Mouse (Mus musculus) midbrain, embryonic 14.5 days (tissue): ENCODE results near the gene Coro1a. TPM values are rescaled to one million over a fixed set of nuclear protein-coding genes. Genes with fewer than 3 reads are reported as not detected.

Source experiments
- ATAC-seq: fragments of 200-750 bp; cut with Nextera tagmentation; 2 replicates; pipeline ENCODE4 v1.8.0; 2017; ENCODE audit warnings: moderate number of reproducible peaks, moderate library complexity; ENCODE audit not compliant: low FRiP score, low TSS enrichment
- DNase-seq: peaks from one replicate; pipeline ENCODE4 v3.0.0-alpha.2; 2015
- H3K27ac ChIP-seq: fragments of 300-500 bp; sonication (generic); replicated peaks from 2 replicates; pipeline ENCODE4 v1.5.1; 2014; ENCODE audit warnings: mild to moderate bottlenecking, low read depth, low read length, moderate library complexity
- H3K27me3 ChIP-seq: fragments of 300-500 bp; sonication (generic); 2 replicates; pipeline ENCODE4 v1.6.1; 2014; ENCODE audit warnings: low read length, control low read depth, mixed read lengths; ENCODE audit not compliant: control insufficient read depth, insufficient read depth
- H3K36me3 ChIP-seq: fragments of 300-500 bp; sonication (generic); 2 replicates; pipeline ENCODE4 v1.6.1; 2014; ENCODE audit warnings: low read length, control low read depth; ENCODE audit not compliant: control insufficient read depth, insufficient read depth
- H3K4me1 ChIP-seq: fragments of 300-500 bp; sonication (generic); 2 replicates; pipeline ENCODE4 v1.6.1; 2014; ENCODE audit warnings: mild to moderate bottlenecking, antibody characterized with exemption, low read length, control low read depth; ENCODE audit not compliant: control insufficient read depth, insufficient read depth
- H3K4me2 ChIP-seq: fragments of 300-500 bp; sonication (generic); 2 replicates; pipeline ENCODE4 v1.6.1; 2014; ENCODE audit warnings: mild to moderate bottlenecking, low read length, moderate library complexity
- H3K4me3 ChIP-seq: fragments of 300-500 bp; sonication (generic); replicated peaks from 2 replicates; pipeline ENCODE4 v1.5.1; 2014; ENCODE audit warnings: low read depth, low read length
- H3K9ac ChIP-seq: fragments of 300-500 bp; sonication (generic); replicated peaks from 2 replicates; pipeline ENCODE4 v1.6.1; 2014; ENCODE audit warnings: mild to moderate bottlenecking, low read length, moderate library complexity
- H3K9me3 ChIP-seq: fragments of 300-500 bp; sonication (generic); 2 replicates; pipeline ENCODE4 v1.6.1; 2016; ENCODE audit warnings: low read length, control low read depth, mixed read lengths; ENCODE audit not compliant: control insufficient read depth
- WGBS: fragments of 180-500 bp; shearing (Covaris S2); extraction: QIAGEN DNeasy Blood & Tissue Kit; methylation state at CpG from one replicate; pipeline ENCODE4 v1.1.7; 2014; 5-methylcytosine and 5-hydroxymethylcytosine counted together
- polyA plus RNA-seq: library from polyadenylated mRNA; unstranded; fragments of >200 nt; fragmentation: Nextera tagmentation; extraction: Ambion mirVana; gene quantifications from 2 replicates; pipeline ENCODE4 v1.2.1, GENCODE M21; 2014

The Coro1a gene
- polyA plus RNA-seq, 1 experiment from 2014 or later, result 95.0 TPM

GRCm38 (mm10) chr7:126668452-126668851 is 39.1 kb downstream of the Coro1a start:
- H3K9me3 ChIP-seq, result no peaks in the 10 kb centered on the region
- WGBS, result 92% methylated on average over 5 of the region's 5 CpGs
- DNase-seq (no peak), ATAC-seq (no peak)
- H3K9ac ChIP-seq, result no peak overlapping the region
- H3K4me1 ChIP-seq, result no peaks in the 10 kb centered on the region
- H3K27ac ChIP-seq, result no peak overlapping the region
- no peak overlapping the region for H3K4me2 ChIP-seq
- H3K36me3 ChIP-seq, result peaks cover 64% of the 10 kb centered on the region
- H3K4me3 ChIP-seq, result no peak overlapping the region
- H3K27me3 ChIP-seq, result no peaks in the 10 kb centered on the region

GRCm38 (mm10) chr7:126667495-126668090 is 40.0 kb downstream of the Coro1a start:
- Histone ChIP-seq H3K4me1 (no peaks in the 10 kb centered on the region), H3K9ac (no peak overlapping the region), H3K4me3 (no peak overlapping the region), H3K27me3 (no peaks in the 10 kb centered on the region), H3K9me3 (no peaks in the 10 kb centered on the region), H3K36me3 (peaks cover 63% of the 10 kb centered on the region), H3K27ac (no peak overlapping the region), H3K4me2 (no peak overlapping the region)
- DNase-seq (no peak), ATAC-seq (no peak)
- 89% methylated on average over 9 of the region's 9 CpGs for WGBS

GRCm38 (mm10) chr7:126665269-126665668 is 42.3 kb downstream of the Coro1a start:
- Histone ChIP-seq H3K4me3 (no peak overlapping the region), H3K4me1 (no peaks in the 10 kb centered on the region), H3K4me2 (no peak overlapping the region), H3K36me3 (peaks cover 46% of the 10 kb centered on the region), H3K9me3 (no peaks in the 10 kb centered on the region), H3K27ac (no peak overlapping the region), H3K27me3 (no peaks in the 10 kb centered on the region), H3K9ac (no peak overlapping the region)
- WGBS, result 98% methylated on average over 3 of the region's 3 CpGs
- ATAC-seq, result no peak
- no peak for DNase-seq

- Histone ChIP-seq H3K27me3 (no peaks in the 10 kb centered on the region), H3K27ac (no peak overlapping the region), H3K4me2 (no peak overlapping the region), H3K9ac (no peak overlapping the region), H3K9me3 (no peaks in the 10 kb centered on the region), H3K4me3 (no peak overlapping the region), H3K4me1 (no peaks in the 10 kb centered on the region), H3K36me3 (peaks cover 45% of the 10 kb centered on the region)
- ATAC-seq (no peak), DNase-seq (no peak)
- 84% methylated on average over 8 of the region's 8 CpGs for WGBS
Measured at GRCm38 (mm10) chr7:126663646-126664045, 43.9 kb downstream of the Coro1a start.

- ATAC-seq (no peak), DNase-seq (no peak)
- H3K9me3 ChIP-seq, result no peaks in the 10 kb centered on the region
- H3K27ac ChIP-seq, result no peak overlapping the region
- H3K36me3 ChIP-seq, result peaks cover 20% of the 10 kb centered on the region
- 87% methylated on average over 3 of the region's 3 CpGs for WGBS
- no peak overlapping the region for H3K9ac ChIP-seq
- no peak overlapping the region for H3K4me2 ChIP-seq
- H3K27me3 ChIP-seq, result no peaks in the 10 kb centered on the region
- H3K4me1 ChIP-seq, result no peaks in the 10 kb centered on the region
- no peak overlapping the region for H3K4me3 ChIP-seq
Measured at GRCm38 (mm10) chr7:126659771-126660170, 47.8 kb downstream of the Coro1a start.

DNA sequence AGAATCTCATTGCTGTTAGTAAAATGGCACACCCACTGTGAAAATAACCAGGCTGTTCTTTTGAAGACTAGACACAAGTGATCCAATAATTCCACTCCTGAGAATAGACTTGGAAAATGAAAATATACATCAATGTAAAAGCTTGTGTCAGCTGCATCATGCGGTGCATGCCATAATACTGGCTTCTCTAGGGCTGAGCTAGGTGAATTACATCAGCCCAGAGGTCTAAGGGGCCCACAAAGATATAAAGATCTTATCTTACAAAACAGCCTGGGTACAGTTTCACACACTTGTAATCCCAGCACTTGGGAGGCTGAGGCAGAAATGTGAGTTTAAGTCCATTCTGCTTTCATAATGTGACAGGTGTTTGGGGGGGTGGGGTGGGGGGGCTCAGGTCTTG is 50.1 kb downstream of the Coro1a start:
- DNase-seq, result no peak
- H3K27me3 ChIP-seq, result no peaks in the 10 kb centered on the region
- H3K4me3 ChIP-seq, result no peak overlapping the region
- 100% methylated on average over 1 of the region's 1 CpGs for WGBS
- no peak overlapping the region for H3K9ac ChIP-seq
- H3K4me2 ChIP-seq, result no peak overlapping the region
- no peak overlapping the region for H3K27ac ChIP-seq
- H3K36me3 ChIP-seq, result peaks cover 3% of the 10 kb centered on the region; the same call in 1 of the 2 replicates
- ATAC-seq, result no peak
- no peaks in the 10 kb centered on the region for H3K9me3 ChIP-seq
- no peaks in the 10 kb centered on the region for H3K4me1 ChIP-seq

- no peak for ATAC-seq
- 94% methylated on average over 3 of the region's 3 CpGs for WGBS
- H3K4me1 ChIP-seq, result no peaks in the 10 kb centered on the region
Measured at GRCm38 (mm10) chr7:126655695-126656094, 51.9 kb downstream of the Coro1a start.

GRCm38 (mm10) chr7:126653991-126654390 is 53.6 kb downstream of the Coro1a start:
- Histone ChIP-seq H3K9ac (no peak overlapping the region), H3K36me3 (no peaks in the 10 kb centered on the region), H3K4me3 (no peak overlapping the region), H3K27ac (no peak overlapping the region), H3K9me3 (no peaks in the 10 kb centered on the region), H3K4me1 (peaks cover 5% of the 10 kb centered on the region; the same call in 1 of the 2 replicates), H3K27me3 (no peaks in the 10 kb centered on the region), H3K4me2 (no peak overlapping the region)
- ATAC-seq (no peak), DNase-seq (no peak)
- 89% methylated on average over 2 of the region's 2 CpGs for WGBS

More at GRCm38 (mm10) chr7:126655695-126656094, 51.9 kb downstream of the Coro1a start:
- Histone ChIP-seq H3K9ac (no peak overlapping the region), H3K4me3 (no peak overlapping the region), H3K27me3 (no peaks in the 10 kb centered on the region), H3K9me3 (no peaks in the 10 kb centered on the region), H3K27ac (no peak overlapping the region), H3K36me3 (no peaks in the 10 kb centered on the region), H3K4me2 (no peak overlapping the region)
- DNase-seq, result no peak

- Histone ChIP-seq H3K9ac (no peak overlapping the region), H3K4me2 (no peak overlapping the region), H3K27ac (no peak overlapping the region), H3K4me1 (peaks cover 5% of the 10 kb centered on the region; the same call in 1 of the 2 replicates), H3K4me3 (no peak overlapping the region), H3K36me3 (no peaks in the 10 kb centered on the region), H3K9me3 (no peaks in the 10 kb centered on the region), H3K27me3 (no peaks in the 10 kb centered on the region)
- ATAC-seq (no peak), DNase-seq (no peak)
- WGBS, result 80% methylated on average over 2 of the region's 2 CpGs
Measured at GRCm38 (mm10) chr7:126650852-126651251, 56.7 kb downstream of the Coro1a start.
